Mouse (Mus musculus) gastrocnemius, adult 18-20 months (tissue): ENCODE results near the gene Efcab3. TPM values are rescaled to one million over a fixed set of nuclear protein-coding genes. Genes with fewer than 3 reads are reported as not detected.
"Not testable (repeated sequence)": the region's sequence is repeated elsewhere in the genome, so short reads cannot be mapped to it uniquely, and the experiment has no call there.

Experiments used
- DNase-seq: peaks from one replicate; pipeline ENCODE4 v3.0.0; 2021; ENCODE audit warnings: low spot score
- long read RNA-seq, 2 experiments: library from polyadenylated mRNA; stranded (forward); transcript quantifications; one replicate each; pipeline ENCODE4 v2.0.0; 2021
- total RNA-seq, 2 experiments: library from RNA; stranded (reverse); gene quantifications; 2 replicates each; pipeline ENCODE4 v1.2.3; 2021

Efcab3 gene
- not detected for total RNA-seq
- long read RNA-seq, experiment 1: 0 reads
- long read RNA-seq, experiment 2: 0 reads

DNA sequence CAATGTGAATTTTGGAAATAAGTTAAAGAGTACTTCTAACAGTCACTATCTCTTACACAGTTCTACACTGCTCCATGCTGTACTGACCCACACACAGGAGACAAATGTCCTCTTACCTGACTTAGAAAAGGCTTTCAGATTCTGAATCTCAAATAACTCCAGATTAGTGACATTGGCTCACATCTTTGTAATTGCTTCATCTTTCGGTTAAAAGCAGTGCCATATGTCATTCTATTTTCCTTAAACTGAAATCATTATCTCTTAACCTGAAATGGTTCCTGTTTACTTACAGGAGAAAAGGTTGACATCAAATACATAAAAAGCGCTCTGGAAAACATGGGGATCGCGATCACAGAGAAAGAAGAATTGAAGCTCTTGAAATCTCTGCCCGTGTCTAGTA lies at the start of gene Efcab3:
Efcab3 (plus strand) TSS at position 301 of the 400 bp plus-strand sequence.
- no peak for DNase-seq

DNA sequence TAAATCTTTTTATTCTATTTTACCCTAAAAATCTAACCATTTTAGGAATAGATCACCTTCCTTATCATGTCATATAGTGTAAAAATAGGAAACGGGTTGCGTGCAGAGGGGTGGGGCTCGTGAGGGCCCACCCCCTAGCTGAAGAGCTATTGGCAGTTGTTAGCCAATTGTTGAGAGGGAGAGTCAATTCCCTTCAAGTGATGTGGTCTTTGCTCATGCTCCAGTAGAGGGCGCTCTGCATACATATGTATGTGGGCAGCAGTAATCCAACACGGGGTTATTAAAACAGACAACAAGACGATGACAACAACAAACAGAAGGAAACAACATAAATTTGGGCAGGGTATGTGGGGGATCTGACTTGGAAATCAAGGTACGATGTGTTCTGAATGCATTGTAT lies 42.3 kb upstream of the Efcab3 start:
- peak; percentile 3 for DNase-seq

GRCm38 (mm10) chr11:105028744-105029348 lies 34.5 kb upstream of the Efcab3 start:
- DNase-seq: no peak

- DNase-seq: no peak
These were observed 33.9 kb upstream of the Efcab3 start for GRCm38 (mm10) chr11:105029525-105029924.

- DNase-seq: no peak
These were observed 33.2 kb upstream of the Efcab3 start for GRCm38 (mm10) chr11:105030229-105030628.

DNA sequence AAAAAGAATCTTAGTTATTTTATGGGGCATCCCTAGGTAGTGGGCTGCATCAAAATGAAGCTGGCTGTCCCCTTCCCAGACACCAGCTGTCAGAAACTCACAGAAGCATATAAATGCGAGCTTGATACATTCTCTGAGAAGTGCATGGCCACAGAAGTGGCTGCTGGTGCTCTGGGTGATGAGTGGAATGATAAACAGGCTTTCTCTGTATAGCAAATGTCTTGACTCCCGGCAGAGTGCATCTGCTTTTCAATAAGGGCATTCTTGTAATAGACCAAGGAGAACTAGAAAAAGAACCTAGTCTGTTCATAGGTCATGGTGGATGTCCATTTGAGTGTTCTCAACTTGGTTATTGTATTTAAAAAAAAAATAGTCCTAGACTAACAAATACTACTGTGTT lies 32.3 kb upstream of the Efcab3 start:
- DNase-seq: no peak

DNA sequence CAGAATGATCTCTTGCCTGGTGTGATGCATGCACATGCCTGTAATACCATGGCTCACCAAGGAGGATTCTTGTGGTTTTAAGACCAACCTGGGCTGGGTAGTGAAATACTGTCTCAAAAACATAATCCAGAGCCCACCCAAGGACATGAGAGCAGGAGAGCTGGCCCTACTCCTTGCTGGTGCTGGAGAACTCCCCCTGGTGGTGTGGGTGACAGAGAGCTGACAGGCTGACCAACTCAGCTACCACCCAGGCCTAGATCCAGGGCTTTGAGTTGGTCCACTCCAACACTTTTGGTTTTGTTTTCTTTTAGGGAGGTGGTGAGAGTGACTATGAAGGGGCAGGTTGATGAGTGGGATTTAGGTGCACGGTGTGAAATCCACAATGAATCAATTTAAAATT lies 28.3 kb upstream of the Efcab3 start:
- DNase-seq: no peak

DNA sequence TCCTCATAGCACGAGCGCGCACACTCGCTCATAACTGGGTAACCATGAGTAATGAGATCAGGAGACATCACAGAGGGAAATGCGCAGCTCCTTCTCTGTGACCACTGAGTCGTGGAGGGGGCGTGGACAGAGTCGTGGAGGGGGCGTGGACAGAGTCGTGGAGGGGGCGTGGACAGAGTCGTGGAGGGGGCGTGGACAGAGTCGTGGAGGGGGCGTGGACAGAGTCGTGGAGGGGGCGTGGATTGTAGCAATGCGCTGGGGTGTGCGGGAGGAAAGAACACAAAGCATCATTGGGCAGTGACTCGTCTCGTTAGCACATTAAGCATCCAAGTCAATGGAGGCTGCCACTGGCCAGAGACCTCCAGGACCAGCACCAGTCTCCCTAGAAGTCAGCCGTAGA lies 49.1 kb downstream of the Efcab3 start:
- not testable (repeated sequence) for DNase-seq

DNA sequence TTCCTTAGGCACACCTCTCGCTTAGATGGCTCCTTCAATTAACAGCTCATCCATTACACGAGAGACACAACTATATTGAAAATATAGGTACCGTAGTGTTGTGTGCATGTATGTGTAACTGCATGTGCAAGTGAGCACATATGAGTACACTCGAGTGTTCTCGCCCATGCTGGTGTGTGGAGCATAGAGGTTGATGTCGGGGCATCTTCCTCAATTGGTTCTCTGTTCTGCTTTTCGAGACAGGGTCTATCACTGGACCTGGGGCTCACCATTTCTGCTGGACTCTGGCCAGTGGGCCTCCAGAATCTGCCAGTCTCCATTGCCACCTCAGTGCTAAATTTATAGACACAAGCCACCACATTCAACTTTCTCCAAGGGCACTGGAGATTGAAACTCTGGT lies 54.4 kb downstream of the Efcab3 start:
- no peak for DNase-seq

- DNase-seq: peak; percentile 12
These were observed 57.2 kb downstream of the Efcab3 start for GRCm38 (mm10) chr11:105120551-105121061.

DNA sequence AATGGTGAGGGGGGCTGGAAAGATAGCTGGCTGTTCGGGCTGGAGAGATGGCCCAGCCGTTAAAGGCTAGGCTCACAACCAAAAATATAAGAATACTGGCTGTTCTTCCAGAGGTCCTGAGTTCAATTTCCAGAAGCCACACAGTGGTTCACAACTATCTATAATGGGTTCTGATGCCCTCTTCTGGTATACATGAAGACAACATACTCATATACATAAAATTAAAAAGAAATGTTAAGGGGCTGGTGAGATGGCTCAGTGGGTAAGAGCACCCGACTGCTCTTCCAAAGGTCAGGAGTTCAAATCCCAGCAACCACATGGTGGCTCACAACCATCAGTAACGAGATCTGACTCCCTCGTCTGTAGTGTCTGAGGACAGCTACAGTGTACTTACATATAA lies 58.4 kb downstream of the Efcab3 start:
- not testable (repeated sequence) for DNase-seq

DNA sequence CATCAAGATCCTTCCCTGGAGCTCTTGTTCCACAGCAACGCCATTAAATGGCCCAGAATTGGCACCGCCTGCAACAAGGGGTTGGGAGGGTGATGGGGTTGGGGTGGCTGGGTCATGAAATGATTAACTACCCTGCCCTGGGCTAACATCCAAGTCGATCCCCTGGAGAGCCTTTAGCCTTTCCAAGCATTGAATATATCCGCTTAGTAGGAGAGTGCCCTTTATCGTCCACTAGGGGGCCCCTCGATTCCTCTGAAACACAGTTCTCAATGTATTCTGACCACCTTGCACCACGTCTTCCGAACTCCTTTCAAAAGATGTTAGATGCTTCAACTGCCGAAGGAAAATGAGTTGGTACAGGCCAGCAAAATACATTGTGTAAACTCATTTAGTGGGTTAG lies 60.6 kb downstream of the Efcab3 start:
- DNase-seq: peak; percentile 45

GRCm38 (mm10) chr11:105125735-105126519 lies 62.5 kb downstream of the Efcab3 start, which contains the start of gene Mettl2:
Mettl2 (plus strand) TSS chr11:105126425.
- DNase-seq: peak; percentile 79

DNA sequence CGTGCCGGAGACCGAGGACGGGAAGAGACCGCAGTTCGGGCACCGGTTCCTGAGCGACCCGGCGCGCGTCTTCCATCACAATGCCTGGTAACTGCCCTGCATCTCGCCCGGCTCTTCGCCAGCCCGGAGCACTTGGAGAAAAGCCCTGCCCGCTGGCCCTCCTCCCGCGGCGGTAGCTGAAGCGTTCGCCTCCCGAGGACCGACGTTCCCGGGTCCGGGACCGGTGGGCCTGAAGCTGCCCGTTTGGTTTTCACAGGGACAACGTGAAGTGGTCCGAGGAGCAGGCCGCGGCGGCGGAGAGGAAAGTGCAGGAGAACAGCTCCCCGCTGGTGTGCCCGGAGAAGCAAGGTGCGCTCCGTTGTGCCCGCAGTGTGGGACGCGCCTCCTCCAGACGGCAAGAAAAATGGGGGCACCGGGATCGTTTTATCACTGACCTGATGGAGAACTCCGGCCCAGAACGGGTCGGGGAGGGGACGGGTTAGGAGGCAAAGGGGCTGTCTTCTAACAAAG lies 63.2 kb downstream of the Efcab3 start:
- no peak for DNase-seq

- no peak for DNase-seq
These were observed 72.3 kb downstream of the Efcab3 start for GRCm38 (mm10) chr11:105135692-105136091.

- not testable (repeated sequence) for DNase-seq
These were observed 73.9 kb downstream of the Efcab3 start for GRCm38 (mm10) chr11:105137255-105137654.

GRCm38 (mm10) chr11:105140512-105140911 lies 77.1 kb downstream of the Efcab3 start:
- not testable (repeated sequence) for DNase-seq

DNA sequence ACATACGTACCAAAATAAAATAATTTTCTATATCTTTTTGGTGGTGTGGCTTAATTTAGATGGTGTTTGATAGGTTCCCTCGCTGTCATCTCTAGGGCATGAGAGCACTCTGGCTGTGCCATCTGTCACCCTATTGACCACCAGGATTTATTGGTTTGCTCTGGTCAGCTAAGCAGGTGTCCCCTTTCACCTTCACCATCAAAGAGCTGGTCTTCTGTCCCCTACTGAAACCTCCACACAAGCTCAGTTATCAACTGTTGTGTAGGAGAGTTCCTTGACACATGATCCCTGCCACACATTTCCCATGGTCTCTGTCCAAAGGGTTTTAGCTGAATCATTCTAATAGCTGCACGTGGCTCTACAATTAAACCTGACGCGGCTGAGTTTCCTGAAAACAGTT lies 77.7 kb downstream of the Efcab3 start:
- no peak for DNase-seq

GRCm38 (mm10) chr11:105143564-105143963 lies 80.2 kb downstream of the Efcab3 start:
- no peak for DNase-seq

DNA sequence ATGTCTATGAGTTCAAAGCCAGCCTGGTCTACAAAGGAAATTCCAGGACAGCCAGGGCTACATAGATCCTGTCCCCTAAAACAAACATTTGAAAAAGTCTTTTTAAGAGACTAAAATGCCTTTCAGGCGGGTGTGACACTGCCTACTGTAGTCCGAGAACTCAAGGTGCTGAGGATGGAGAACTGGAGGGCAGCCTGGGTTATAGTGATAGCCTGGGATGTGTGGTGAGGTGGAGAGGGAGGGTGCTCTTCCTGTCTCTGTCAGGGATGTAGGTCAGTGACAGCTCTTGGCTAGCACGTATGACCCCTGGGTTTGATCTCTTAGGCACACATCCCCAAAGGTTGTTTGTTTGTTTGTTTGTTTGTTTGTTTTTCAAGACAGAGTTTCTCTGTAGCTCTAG lies 80.7 kb downstream of the Efcab3 start:
- no peak for DNase-seq

DNA sequence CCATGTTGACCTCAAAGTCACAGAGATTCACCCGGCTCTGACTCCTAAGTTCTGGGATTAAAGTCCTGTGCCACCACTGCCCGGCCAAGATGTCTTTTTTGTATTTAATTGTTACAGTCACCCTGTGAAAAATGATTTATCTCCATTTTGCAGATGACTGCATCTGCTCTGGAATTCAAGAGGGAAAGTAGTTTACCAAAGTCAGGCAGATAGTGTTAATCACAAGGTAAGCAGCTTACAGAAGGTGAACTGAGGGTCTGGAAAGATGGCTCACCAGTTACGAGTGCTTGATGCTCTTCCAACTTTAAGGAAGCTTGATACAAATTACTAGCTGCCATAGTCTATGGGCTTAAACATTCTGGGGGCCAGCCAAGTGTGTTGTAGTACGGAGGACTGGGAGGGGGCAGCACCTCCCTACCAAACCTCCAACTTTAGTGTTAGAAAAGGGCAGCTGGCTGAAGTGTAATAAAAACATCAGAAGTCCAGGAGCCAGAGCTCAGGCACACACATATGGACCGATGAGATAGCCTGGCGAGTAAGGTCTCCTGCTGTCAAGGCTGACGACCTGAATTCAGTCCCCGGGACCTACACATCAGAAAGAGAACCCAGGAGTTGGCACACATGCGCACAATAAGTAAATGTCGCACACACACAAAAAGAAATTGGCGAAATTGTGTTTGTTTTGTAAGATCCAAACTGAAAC lies 81.3 kb downstream of the Efcab3 start:
- DNase-seq: no peak

DNA sequence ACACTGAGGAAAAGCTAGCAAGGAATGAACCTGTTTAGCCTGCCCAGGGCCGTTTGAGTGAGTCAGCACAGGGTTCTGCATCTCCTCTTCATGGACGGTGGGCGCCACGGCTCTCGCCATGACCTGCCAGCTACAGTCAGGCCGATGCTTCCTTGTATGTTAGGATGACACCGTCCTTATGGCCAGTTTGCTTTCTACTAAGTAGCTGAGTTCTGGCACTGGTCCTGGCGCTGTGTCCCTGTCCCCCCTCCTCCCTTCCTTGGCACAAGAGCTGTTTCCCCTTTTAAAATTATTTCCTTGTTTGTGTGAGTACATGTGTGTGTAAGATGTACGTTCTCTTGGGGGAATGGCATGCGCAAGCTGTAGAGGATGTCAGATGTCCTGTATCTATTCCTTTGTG lies 81.8 kb downstream of the Efcab3 start:
- no peak for DNase-seq
